Mouse (Mus musculus): ENCODE data around the gene Usb1. TPM values are rescaled to one million over a fixed set of nuclear protein-coding genes. Genes with fewer than 3 reads are reported as not detected.

Gene Usb1
- total RNA-seq, 1 experiment = 25.9 TPM

DNA sequence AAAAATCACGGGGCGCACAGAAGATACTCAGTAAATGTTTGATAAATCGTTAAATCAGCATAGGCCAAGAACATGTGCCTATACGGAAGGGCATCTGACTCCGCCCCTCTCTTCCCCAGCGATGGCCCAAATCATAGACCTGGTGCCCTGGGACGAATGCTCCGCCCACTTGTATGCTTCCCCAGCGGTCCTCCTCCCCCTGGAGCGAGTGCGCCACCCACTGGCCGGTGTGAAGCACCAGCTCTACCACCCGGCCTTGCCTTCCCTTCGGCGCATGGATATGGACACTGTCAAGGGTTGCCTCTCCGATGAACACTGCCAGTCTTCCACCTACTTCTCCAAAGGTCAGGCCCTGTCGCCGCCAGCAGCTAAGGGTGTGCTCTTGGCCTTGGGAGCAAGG lies 19.2 kb upstream of the Usb1 start:
- H3K4me3 ChIP-seq (ENCODE audit: insufficient read depth in 1 of 2, low read depth in 1 of 2, low read length in 2 of 2, poor library complexity in 1 of 2, severe bottlenecking in 1 of 2) = peak overlapping the region in 1 of 2 experiments; percentile 5; a peak in 2 of 4 replicates
- H3K9me3 ChIP-seq (ENCODE audit: control insufficient read depth, insufficient read depth, low read depth, low read length) = no peaks in the 10 kb centered on the region
- in situ Hi-C loops (cut with MboI; ENCODE audit: low sequenced_read_pairs in 2 of 2, unreplicated experiment in 2 of 2) = no loop called here
- H3K27ac ChIP-seq (ENCODE audit: insufficient read depth, low read depth, low read length, poor library complexity, severe bottlenecking) = no peak overlapping the region
- H3K36me3 ChIP-seq (ENCODE audit: control insufficient read depth, insufficient read depth, low read length, poor library complexity, severe bottlenecking) = no peaks in the 10 kb centered on the region
- peaks cover 0 to 6% of the 10 kb centered on the region in 2 experiments; a peak in 1 of 4 replicates for H3K4me1 ChIP-seq (ENCODE audit: control insufficient read depth in 2 of 2, insufficient read depth in 2 of 2, low read length in 2 of 2, poor library complexity in 1 of 2)
- TF ChIP-seq ZC3H11A (IDR thresholded peaks at IDR 0.05; ENCODE audit: borderline replicate concordance, low read depth, low read length) (peak; percentile 28; the same call in 1 of the 2 replicates), HCFC1 (IDR thresholded peaks at IDR 0.05; ENCODE audit: borderline replicate concordance, insufficient read depth, low read length) (no peak)
- H3K9ac ChIP-seq (ENCODE audit: insufficient read depth, low read depth, low read length, poor library complexity, severe bottlenecking) = no peak overlapping the region
- peak; percentile 80 for DNase-seq (ENCODE audit: low read depth, low spot score)

DNA sequence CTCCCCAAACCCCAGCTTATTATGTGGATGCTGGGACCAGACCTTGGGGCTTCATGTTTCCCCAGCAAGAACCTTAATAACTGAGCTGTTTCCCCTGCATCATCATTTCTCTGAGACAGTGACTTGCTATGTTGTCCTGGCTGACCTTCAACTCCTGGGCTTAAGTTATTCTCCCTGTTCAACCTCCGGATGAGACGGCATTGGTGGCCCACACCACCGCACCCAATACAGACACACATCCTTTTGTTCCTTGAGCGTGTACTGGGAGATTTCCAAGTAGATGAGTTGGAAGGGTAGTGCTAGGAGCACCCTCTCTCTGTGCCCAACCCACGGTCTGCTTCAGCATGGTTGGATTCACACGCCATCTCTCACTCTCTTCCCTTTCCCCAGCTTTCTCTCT lies 18.2 kb upstream of the Usb1 start:
- no peak overlapping the region for H3K27ac ChIP-seq (ENCODE audit: insufficient read depth, low read depth, low read length, poor library complexity, severe bottlenecking)
- H3K36me3 ChIP-seq (ENCODE audit: control insufficient read depth, insufficient read depth, low read length, poor library complexity, severe bottlenecking) = no peaks in the 10 kb centered on the region
- H3K4me1 ChIP-seq (ENCODE audit: control insufficient read depth in 2 of 2, insufficient read depth in 2 of 2, low read length in 2 of 2, poor library complexity in 1 of 2) = peaks cover 0 to 6% of the 10 kb centered on the region in 2 experiments; a peak in 1 of 4 replicates
- H3K9ac ChIP-seq (ENCODE audit: insufficient read depth, low read depth, low read length, poor library complexity, severe bottlenecking) = no peak overlapping the region
- no peak for DNase-seq (ENCODE audit: low read depth, low spot score)
- H3K4me3 ChIP-seq (ENCODE audit: insufficient read depth in 1 of 2, low read depth in 1 of 2, low read length in 2 of 2, poor library complexity in 1 of 2, severe bottlenecking in 1 of 2) = no peak overlapping the region
- TF ChIP-seq ZNF384 (IDR thresholded peaks at IDR 0.05; ENCODE audit: low read depth, low read length) = no peak
- no peak for TF ChIP-seq ZC3H11A (IDR thresholded peaks at IDR 0.05; ENCODE audit: borderline replicate concordance, low read depth, low read length)
- TF ChIP-seq HCFC1 (IDR thresholded peaks at IDR 0.05; ENCODE audit: borderline replicate concordance, insufficient read depth, low read length) = no peak
- TF ChIP-seq MAFK (IDR thresholded peaks at IDR 0.05; ENCODE audit: insufficient read depth, low read depth, low read length) = no peak
- TF ChIP-seq CHD2 (IDR thresholded peaks at IDR 0.05; ENCODE audit: low read depth, low read length) = no peak
- H3K9me3 ChIP-seq (ENCODE audit: control insufficient read depth, insufficient read depth, low read depth, low read length) = no peaks in the 10 kb centered on the region
- in situ Hi-C loops (cut with MboI; ENCODE audit: low sequenced_read_pairs in 2 of 2, unreplicated experiment in 2 of 2) = no loop called here

DNA sequence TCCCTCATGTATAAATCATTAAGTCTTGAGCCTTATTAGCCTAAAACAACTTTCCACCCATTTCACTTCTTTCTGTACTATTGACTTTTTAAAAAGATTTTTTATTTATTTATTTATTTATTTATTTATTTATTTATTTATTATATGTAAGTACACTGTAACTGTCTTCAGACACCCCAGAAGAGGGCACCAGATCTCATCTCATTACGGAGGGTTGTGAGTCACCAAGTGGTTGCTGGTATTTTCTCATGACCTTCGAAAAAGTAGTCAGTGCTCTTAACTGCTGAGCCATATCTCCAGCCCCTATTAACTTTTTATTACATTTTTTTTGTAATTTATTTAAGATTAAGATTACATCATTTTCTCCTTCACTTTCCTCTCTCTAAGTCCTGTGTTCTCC lies 17.4 kb upstream of the Usb1 start:
- no peak overlapping the region for H3K27ac ChIP-seq (ENCODE audit: insufficient read depth, low read depth, low read length, poor library complexity, severe bottlenecking)
- H3K4me3 ChIP-seq (ENCODE audit: insufficient read depth in 1 of 2, low read depth in 1 of 2, low read length in 2 of 2, poor library complexity in 1 of 2, severe bottlenecking in 1 of 2) = no peak overlapping the region
- TF ChIP-seq MAFK (IDR thresholded peaks at IDR 0.05; ENCODE audit: insufficient read depth, low read depth, low read length) = no peak
- no peak for TF ChIP-seq ZNF384 (IDR thresholded peaks at IDR 0.05; ENCODE audit: low read depth, low read length)
- no peak for TF ChIP-seq ZC3H11A (IDR thresholded peaks at IDR 0.05; ENCODE audit: borderline replicate concordance, low read depth, low read length)
- TF ChIP-seq HCFC1 (IDR thresholded peaks at IDR 0.05; ENCODE audit: borderline replicate concordance, insufficient read depth, low read length) = no peak
- TF ChIP-seq CHD2 (IDR thresholded peaks at IDR 0.05; ENCODE audit: low read depth, low read length) = no peak
- H3K36me3 ChIP-seq (ENCODE audit: control insufficient read depth, insufficient read depth, low read length, poor library complexity, severe bottlenecking) = no peaks in the 10 kb centered on the region
- H3K9me3 ChIP-seq (ENCODE audit: control insufficient read depth, insufficient read depth, low read depth, low read length) = no peaks in the 10 kb centered on the region
- no peak for DNase-seq (ENCODE audit: low read depth, low spot score)
- in situ Hi-C loops (cut with MboI; ENCODE audit: low sequenced_read_pairs in 2 of 2, unreplicated experiment in 2 of 2) = no loop called here
- 0 out of 4 replicates have a peak, but pooled peaks cover 0 to 6% of the 10 kb centered on the region in 2 experiments for H3K4me1 ChIP-seq (ENCODE audit: control insufficient read depth in 2 of 2, insufficient read depth in 2 of 2, low read length in 2 of 2, poor library complexity in 1 of 2)
- no peak overlapping the region for H3K9ac ChIP-seq (ENCODE audit: insufficient read depth, low read depth, low read length, poor library complexity, severe bottlenecking)

GRCm38 (mm10) chr8:95315350-95315749 lies 16.7 kb upstream of the Usb1 start:
- Histone ChIP-seq H3K9me3 (ENCODE audit: control insufficient read depth, insufficient read depth, low read depth, low read length) (no peaks in the 10 kb centered on the region), H3K4me1 (ENCODE audit: control insufficient read depth in 2 of 2, insufficient read depth in 2 of 2, low read length in 2 of 2, poor library complexity in 1 of 2) (0 out of 4 replicates have a peak, but pooled peaks cover 0 to 9% of the 10 kb centered on the region in 2 experiments), H3K9ac (ENCODE audit: insufficient read depth, low read depth, low read length, poor library complexity, severe bottlenecking) (no peak overlapping the region), H3K4me3 (ENCODE audit: insufficient read depth in 1 of 2, low read depth in 1 of 2, low read length in 2 of 2, poor library complexity in 1 of 2, severe bottlenecking in 1 of 2) (no peak overlapping the region), H3K27ac (ENCODE audit: insufficient read depth, low read depth, low read length, poor library complexity, severe bottlenecking) (no peak overlapping the region), H3K36me3 (ENCODE audit: control insufficient read depth, insufficient read depth, low read length, poor library complexity, severe bottlenecking) (no peaks in the 10 kb centered on the region)
- DNase-seq (ENCODE audit: low read depth, low spot score) = no peak
- in situ Hi-C loops (cut with MboI; ENCODE audit: low sequenced_read_pairs in 2 of 2, unreplicated experiment in 2 of 2) = no loop called here
- TF ChIP-seq CHD2 (IDR thresholded peaks at IDR 0.05; ENCODE audit: low read depth, low read length) = no peak
- TF ChIP-seq ZNF384 (IDR thresholded peaks at IDR 0.05; ENCODE audit: low read depth, low read length) = no peak
- TF ChIP-seq MAFK (IDR thresholded peaks at IDR 0.05; ENCODE audit: insufficient read depth, low read depth, low read length) = no peak
- no peak for TF ChIP-seq HCFC1 (IDR thresholded peaks at IDR 0.05; ENCODE audit: borderline replicate concordance, insufficient read depth, low read length)
- no peak for TF ChIP-seq ZC3H11A (IDR thresholded peaks at IDR 0.05; ENCODE audit: borderline replicate concordance, low read depth, low read length)

Measured in ES-E14 (cell line).